Comparison of ENCODE assay signal across 8 mouse cellular contexts in the genomic region with DNA sequence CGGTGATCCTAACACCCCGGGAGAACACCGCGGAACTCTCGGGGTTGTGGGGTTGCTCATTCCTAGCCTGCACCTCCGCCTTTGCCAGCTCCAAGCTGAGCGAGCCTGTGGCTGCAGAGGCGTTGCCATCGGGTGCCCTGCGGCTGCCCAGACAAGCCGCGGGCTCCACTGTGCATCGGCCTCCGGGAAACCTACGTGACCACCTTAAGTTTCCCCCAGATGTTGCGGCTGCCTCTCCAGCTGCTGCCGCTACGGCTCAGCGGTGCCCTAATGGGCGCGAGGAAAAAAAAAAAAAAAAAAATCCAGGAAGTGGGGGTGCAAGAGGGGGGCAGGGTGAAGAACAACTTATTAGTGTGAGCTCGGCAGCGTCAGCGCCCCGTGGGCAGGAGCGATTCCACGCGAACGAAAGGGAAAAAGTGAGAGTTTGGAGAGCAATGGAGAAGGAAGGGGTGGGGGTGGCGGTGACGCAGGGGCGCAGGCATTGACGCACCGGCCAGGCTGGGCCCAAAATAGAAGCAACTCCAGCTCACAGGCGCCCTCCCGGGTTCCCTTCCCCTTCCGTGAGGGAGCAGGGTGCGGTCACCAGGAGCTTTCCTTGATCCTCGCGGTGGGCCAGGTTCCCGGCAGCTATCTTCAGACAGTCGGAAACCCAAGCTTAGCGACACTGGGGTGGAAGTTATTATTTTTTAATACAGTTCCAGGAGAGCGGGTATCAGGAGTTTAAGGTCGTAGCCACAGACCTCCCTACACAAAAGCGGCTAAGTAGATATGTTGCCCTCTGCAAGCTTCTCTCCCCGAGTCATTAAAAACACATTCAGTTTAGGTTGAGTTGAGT. TPM values are rescaled to one million over a fixed set of nuclear protein-coding genes. Genes with fewer than 3 reads are reported as not detected.
DNase-seq lines count a peak whose midpoint lies in the region; ATAC-seq and TF ChIP-seq lines count a peak whose summit lies in the region.

No protein-coding gene starts in this region.

- peak overlapping the region; percentile 69 for H3ac ChIP-seq in C2C12 (ENCODE audit: control insufficient read depth, insufficient read length, low read depth)

- peak overlapping the region; percentile 77 for H3K27ac ChIP-seq in embryonic facial prominence, embryonic 13.5 days
- peak overlapping the region; percentile 74 for H3K27ac ChIP-seq in kidney, adult 2 months (ENCODE audit: insufficient read depth, low read depth, low read length)
- H3K27ac ChIP-seq in liver, adult 2 months (replicated peaks; ENCODE audit: insufficient read depth, low read depth, low read length), result peak overlapping the region; percentile 1; the same call in 1 of the 2 replicates
- peak overlapping the region; percentile 91 for H3K27ac ChIP-seq in stomach, embryonic 16.5 days (ENCODE audit: low read length)

- H3K79me2 ChIP-seq in C2C12 (ENCODE audit: control insufficient read depth, insufficient read depth), result peaks cover 75% of the 10 kb centered on the region
- no peaks in the 10 kb centered on the region for H3K79me2 ChIP-seq in liver, adult 2 months (ENCODE audit: control insufficient read depth, insufficient read depth, low read length)

- H3K79me3 ChIP-seq in C2C12 (ENCODE audit: low read depth), result peaks cover 39% of the 10 kb centered on the region

- TF ChIP-seq POLR2A in kidney, adult 2 months (IDR thresholded peaks at IDR 0.05; ENCODE audit: low read depth, low read length), result no peak
- 0 out of 2 replicates have a peak, but pooled peaks have one; percentile 9 for TF ChIP-seq POLR2A in liver, adult 2 months (IDR thresholded peaks at IDR 0.05; ENCODE audit: extremely low read depth, insufficient read depth, low read length)

- peak overlapping the region; percentile 99 for H3K4me2 ChIP-seq in embryonic facial prominence, embryonic 13.5 days
- peak overlapping the region; percentile 96 for H3K4me2 ChIP-seq in stomach, embryonic 16.5 days (ENCODE audit: low read depth, low read length)

- peak overlapping the region; percentile 51 for H3K4me3 ChIP-seq in C2C12 (ENCODE audit: insufficient read depth, poor library complexity, severe bottlenecking)
- H3K4me3 ChIP-seq in embryonic facial prominence, embryonic 13.5 days, result peak overlapping the region; percentile 78
- peak overlapping the region; percentile 72 for H3K4me3 ChIP-seq in kidney, adult 2 months (ENCODE audit: insufficient read depth, low read depth, low read length)
- H3K4me3 ChIP-seq in liver, adult 2 months (ENCODE audit: insufficient read depth, low read depth, low read length), result peak overlapping the region; percentile 62
- peak overlapping the region; percentile 88 for H3K4me3 ChIP-seq in stomach, embryonic 16.5 days (replicated peaks; ENCODE audit: low read length)

- H3K36me3 ChIP-seq in C2C12 (ENCODE audit: control insufficient read depth, insufficient read depth), result peaks cover 6% of the 10 kb centered on the region
- H3K36me3 ChIP-seq in embryonic facial prominence, embryonic 13.5 days, result no peaks in the 10 kb centered on the region
- H3K36me3 ChIP-seq in kidney, adult 2 months (ENCODE audit: control insufficient read depth, insufficient read depth, low read length), result no peaks in the 10 kb centered on the region
- H3K36me3 ChIP-seq in liver, adult 2 months (ENCODE audit: control insufficient read depth, insufficient read depth, low read length), result no peaks in the 10 kb centered on the region
- no peaks in the 10 kb centered on the region for H3K36me3 ChIP-seq in stomach, embryonic 16.5 days (ENCODE audit: control insufficient read depth, insufficient read depth, low read length)

- peaks cover 22% of the 10 kb centered on the region for H3K4me1 ChIP-seq in embryonic facial prominence, embryonic 13.5 days
- H3K4me1 ChIP-seq in kidney, adult 2 months (ENCODE audit: control insufficient read depth, insufficient read depth, low read length), result peaks cover 5% of the 10 kb centered on the region; the same call in 1 of the 2 replicates
- H3K4me1 ChIP-seq in liver, adult 2 months (ENCODE audit: control insufficient read depth, insufficient read depth, low read length), result peaks cover 8% of the 10 kb centered on the region; the same call in 1 of the 2 replicates
- peaks cover 7% of the 10 kb centered on the region; the same call in 1 of the 2 replicates for H3K4me1 ChIP-seq in stomach, embryonic 16.5 days (ENCODE audit: control insufficient read depth, insufficient read depth, low read length)

- H3K9ac ChIP-seq in embryonic facial prominence, embryonic 13.5 days, result peak overlapping the region; percentile 77
- H3K9ac ChIP-seq in liver, adult 2 months (ENCODE audit: low read depth, low read length), result peak overlapping the region; percentile 61
- H3K9ac ChIP-seq in stomach, embryonic 16.5 days (ENCODE audit: low read length), result peak overlapping the region; percentile 83

- H3K9me3 ChIP-seq in embryonic facial prominence, embryonic 13.5 days, result no peaks in the 10 kb centered on the region
- H3K9me3 ChIP-seq in stomach, embryonic 16.5 days (replicated peaks; ENCODE audit: control insufficient read depth, low read length), result no peaks in the 10 kb centered on the region

- ATAC-seq in embryonic facial prominence, embryonic 13.5 days (ENCODE audit: insufficient number of reproducible peaks, insufficient read depth, low FRiP score, low TSS enrichment, low read depth), result peak; percentile 57; the same call in 1 of the 2 replicates
- peak; percentile 30 for ATAC-seq in monocyte, adult 5-6 weeks (replicated peaks; ENCODE audit: insufficient number of reproducible peaks, low FRiP score, low TSS enrichment, poor library complexity, severe bottlenecking)
- peak; percentile 80 for ATAC-seq in stomach, embryonic 16.5 days (ENCODE audit: insufficient read depth, low FRiP score)

- DNase-seq in adrenal gland, postnatal 14 days, result peak; percentile 92
- DNase-seq in heart, adult 8-10 months (ENCODE audit: low spot score), result peak; percentile 83
- DNase-seq in kidney, adult 2 months, result peak; percentile 85
- peak; percentile 26 for DNase-seq in liver, adult 2 months (ENCODE audit: extremely low read depth, low read depth, low spot score)

- under 1% methylated on average over 47 of the region's 47 CpGs for WGBS in embryonic facial prominence, embryonic 13.5 days
- under 1% methylated on average over 47 of the region's 47 CpGs for WGBS in kidney, adult 2 months
- WGBS in liver, adult 2 months, result under 1% methylated on average over 47 of the region's 47 CpGs
- under 1% methylated on average over 47 of the region's 47 CpGs for WGBS in stomach, embryonic 16.5 days

- H3K27me3 ChIP-seq in C2C12 (ENCODE audit: control insufficient read depth, insufficient read depth, insufficient read length), result no peaks in the 10 kb centered on the region
- peaks cover 26% of the 10 kb centered on the region for H3K27me3 ChIP-seq in embryonic facial prominence, embryonic 13.5 days
- H3K27me3 ChIP-seq in kidney, adult 2 months (replicated peaks; ENCODE audit: control insufficient read depth, insufficient read depth, low read length), result peaks cover 2% of the 10 kb centered on the region
- peaks cover 28% of the 10 kb centered on the region for H3K27me3 ChIP-seq in liver, adult 2 months (ENCODE audit: control insufficient read depth, insufficient read depth, low read length)
- peaks cover 16% of the 10 kb centered on the region for H3K27me3 ChIP-seq in stomach, embryonic 16.5 days (ENCODE audit: control insufficient read depth, insufficient read depth, low read length)

- peak; percentile 11 for TF ChIP-seq CTCF in C2C12 (IDR thresholded peaks at IDR 0.05; ENCODE audit: control insufficient read depth, insufficient read depth, insufficient read length)
- no peak for TF ChIP-seq CTCF in kidney, adult 2 months (conservative IDR thresholded peaks at IDR 0.05; ENCODE audit: insufficient read depth, insufficient read length, low read depth, low read length)
- TF ChIP-seq CTCF in liver, adult 2 months (IDR thresholded peaks at IDR 0.05; ENCODE audit: low read depth, low read length), result no peak

TF ChIP-seq in C2C12, 6 proteins besides CTCF, POLR2A, EP300 and RAD21:
- no peak for TF ChIP-seq USF1 (IDR thresholded peaks at IDR 0.05; ENCODE audit: low read depth)
- TF ChIP-seq FOSL1 (IDR thresholded peaks at IDR 0.05; ENCODE audit: insufficient read depth, low read length, poor library complexity, severe bottlenecking), result no peak
- TF ChIP-seq MYOG (IDR thresholded peaks at IDR 0.05; ENCODE audit: control insufficient read depth, extremely low read depth, insufficient read length), result no peak
- TF ChIP-seq MAX (IDR thresholded peaks at IDR 0.05), result no peak
- TF ChIP-seq CEBPB (IDR thresholded peaks at IDR 0.05; ENCODE audit: low read depth), result no peak
- no peak for TF ChIP-seq MYOD1 (IDR thresholded peaks at IDR 0.05; ENCODE audit: control insufficient read depth, insufficient read length, low read depth)

RNA-seq across cellular contexts. Expression of gene Nr4a2, which starts 7.2 kb away (rescaled TPM):
- 8.0 TPM for polyA plus RNA-seq in C2C12 (2012; fragmentation: generic; extraction: Trizol)
- total RNA-seq in adrenal gland, postnatal 14 days (2021), result 6.8 and 48.2 TPM in 2 replicates
- 11.8 and 12.0 TPM in 2 replicates for polyA plus RNA-seq in embryonic facial prominence, embryonic 13.5 days (2015; fragmentation: Nextera tagmentation; extraction: Ambion mirVana)
- total RNA-seq in heart, adult 8-10 months (2022), result 1 to 10 TPM in 2 of 4 experiments, under 1 TPM in 2; 0.53 to 2.1 (median 1.2) TPM
- 0.33 and 1.0 TPM in 2 replicates for polyA plus RNA-seq in kidney, adult 2 months (2012; rRNA removed)
- total RNA-seq in liver, adult 2 months (2014; rRNA removed), result under 0.01 and 0.07 TPM in 2 replicates
- polyA plus RNA-seq in liver, adult 2 months (2012; rRNA removed), result 0.11 and 0.42 TPM in 2 replicates
- 28.6 to 50.3 TPM (median 33.9 TPM) in 3 replicates for total RNA-seq in monocyte, adult 5-6 weeks (2017)
- 6.5 and 7.0 TPM in 2 replicates for polyA plus RNA-seq in stomach, embryonic 16.5 days (2015; fragmentation: Nextera tagmentation; extraction: Ambion mirVana)

Comparison
In these comparisons a context has a peak if more than half of its experiments do, and no peak if none do; other contexts are left out.
1. Peak in every context shown above with its lines: DNase-seq, ATAC-seq, H3K4me3 ChIP-seq and H3K27ac ChIP-seq.
2. DNase-seq: peak in every context shown above with its lines; median percentile 92 in adrenal gland, postnatal 14 days; 85 in kidney, adult 2 months; 83 in heart, adult 8-10 months; 26 in liver, adult 2 months.
3. ATAC-seq: peak in every context shown above with its lines; median percentile 80 in stomach, embryonic 16.5 days; 57 in embryonic facial prominence, embryonic 13.5 days; 30 in monocyte, adult 5-6 weeks.
4. H3K27ac ChIP-seq: peak in every context shown above with its lines; median percentile 91 in stomach, embryonic 16.5 days; 77 in embryonic facial prominence, embryonic 13.5 days; 74 in kidney, adult 2 months; 1 in liver, adult 2 months.